Mouse (Mus musculus): ENCODE data around the gene Cacng7. TPM values are rescaled to one million over a fixed set of nuclear protein-coding genes. Genes with fewer than 3 reads are reported as not detected.
A peak's percentile ranks its signal among the peaks of the same experiment; 100 is the strongest.
"Not testable (repeated sequence)": the region's sequence is repeated elsewhere in the genome, so short reads cannot be mapped to it uniquely, and the experiment has no call there.

Cacng7 gene
- total RNA-seq, 4 experiments from 2014 or later, result 173 to 194 (median 181) TPM

DNA sequence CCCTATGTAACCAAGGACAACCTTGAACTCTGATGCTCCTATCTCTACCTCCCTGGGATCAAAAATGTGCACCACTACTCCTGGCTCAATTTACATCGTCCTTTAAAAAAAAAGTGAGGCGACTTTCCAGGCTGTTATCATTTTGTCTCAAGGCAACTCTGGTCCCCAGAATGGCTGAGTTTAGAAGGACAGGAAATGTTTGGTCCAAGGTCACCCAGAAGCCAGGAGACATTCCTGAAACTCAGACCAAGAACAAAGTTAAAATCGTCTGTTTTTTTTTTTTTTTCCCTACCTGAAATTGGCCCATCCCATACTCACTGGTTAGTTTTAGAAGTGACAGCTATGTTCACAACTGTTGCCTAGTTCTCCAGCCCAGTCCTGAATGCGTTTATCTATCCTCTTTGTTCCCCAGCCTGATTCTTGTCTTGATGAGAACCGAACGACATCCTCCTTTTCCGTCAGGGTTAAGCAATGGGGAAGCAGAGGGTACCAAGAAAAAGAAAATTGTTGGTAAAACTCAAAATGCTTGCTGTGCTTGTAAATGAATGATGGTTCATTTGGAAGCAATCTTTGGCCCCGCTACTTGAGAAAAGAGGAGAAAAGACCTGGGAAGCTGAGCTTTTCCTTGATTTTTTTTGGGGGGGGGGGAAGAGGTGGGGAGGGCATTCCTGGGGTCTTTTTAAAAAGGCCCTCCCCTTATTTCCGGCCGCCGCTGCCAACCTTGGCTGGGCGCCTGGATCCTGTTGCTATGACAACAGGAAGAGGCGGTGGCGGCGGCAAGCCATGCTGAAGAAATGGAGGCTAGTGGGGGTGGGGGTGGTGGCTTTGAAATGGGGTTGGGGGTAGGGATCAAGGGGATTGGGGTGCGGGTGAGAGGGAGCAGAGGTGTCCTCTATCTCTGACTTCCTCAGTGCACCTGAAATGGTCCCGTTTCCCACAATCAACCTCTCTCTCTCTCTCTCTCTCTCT, 57.0 kb downstream of the Cacng7 start:
- DNase-seq (ENCODE audit: low spot score in 2 of 2), result peak in 1 of 2 experiments; percentile 62

DNA sequence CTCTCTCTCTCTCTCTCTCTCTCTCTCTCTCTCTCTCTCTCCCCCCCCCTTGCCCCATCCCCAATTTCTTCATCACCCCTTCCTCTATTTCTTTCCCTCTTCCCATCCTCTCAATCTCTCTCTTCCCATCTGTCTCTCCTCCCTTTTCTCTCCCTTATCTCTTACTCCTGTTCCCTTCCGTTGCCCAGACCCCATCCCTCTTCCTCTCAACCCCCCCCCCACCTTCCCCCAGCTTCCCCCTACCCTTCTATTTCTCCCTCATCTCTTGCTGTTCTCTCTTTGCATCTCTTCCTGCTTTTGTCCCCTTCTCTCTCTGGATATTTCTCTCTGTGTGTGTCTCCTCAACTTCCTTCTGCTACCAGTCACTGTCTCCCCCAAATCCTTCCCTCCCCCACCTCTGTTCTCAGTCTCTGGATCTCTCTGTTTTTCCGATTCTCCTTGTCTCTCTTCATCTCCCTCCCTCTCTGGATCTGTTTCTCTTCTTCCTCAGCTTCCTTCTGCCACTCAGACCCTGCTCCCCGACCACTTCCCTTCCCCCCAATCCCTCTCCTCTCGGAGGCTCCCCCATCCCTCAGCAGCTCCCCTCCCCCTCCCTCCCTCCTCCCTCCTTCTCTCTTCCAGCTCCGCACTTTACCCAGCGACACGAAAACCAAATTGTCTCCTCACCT, 57.8 kb downstream of the Cacng7 start, which contains the start of gene Cacng8:
Gene Cacng8, plus strand, starts transcription at position 271 of the 668 bp plus-strand sequence.
- no peak for DNase-seq (ENCODE audit: low spot score in 2 of 2)

DNA sequence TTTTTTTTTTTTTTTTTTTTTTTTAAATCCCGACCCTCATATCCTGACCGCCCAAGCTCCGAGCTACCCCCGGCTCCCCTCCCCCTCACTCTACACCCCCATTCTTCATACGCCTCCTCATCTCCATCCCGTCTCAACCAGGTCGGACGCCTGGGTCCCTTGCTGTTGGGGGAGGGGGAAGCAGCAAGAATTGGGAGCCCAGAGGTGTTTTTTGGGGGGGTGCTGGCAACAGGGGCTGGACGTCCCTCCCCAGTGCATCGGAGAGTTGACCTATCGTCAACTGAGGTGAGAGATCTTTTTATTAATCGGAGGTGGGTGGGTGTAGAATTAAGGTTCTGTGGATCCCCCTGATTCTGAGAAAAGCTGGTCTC, 58.3 kb downstream of the Cacng7 start:
- DNase-seq (ENCODE audit: low spot score in 2 of 2), result no peak

DNA sequence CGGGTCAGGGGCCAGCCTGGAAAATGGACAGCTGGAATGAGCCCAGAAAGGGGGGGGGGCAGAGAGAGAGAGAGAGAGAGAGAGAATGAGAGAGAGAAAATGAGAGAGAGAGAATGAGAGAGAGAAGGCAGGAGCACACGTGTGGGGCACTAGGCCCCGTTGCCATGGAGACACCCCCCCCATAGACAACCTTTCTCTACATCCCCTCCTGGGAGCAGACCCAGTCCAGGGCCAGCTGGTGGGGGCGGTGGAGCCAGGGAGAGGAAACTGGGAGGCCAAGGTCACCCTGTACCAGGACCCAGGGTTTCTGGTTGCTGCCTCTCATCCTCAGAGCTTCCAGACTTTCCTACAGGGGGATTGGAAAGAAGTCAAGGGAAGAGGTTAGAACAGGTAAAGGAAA, 59.1 kb downstream of the Cacng7 start:
- no peak for DNase-seq (ENCODE audit: low spot score in 2 of 2)

DNA sequence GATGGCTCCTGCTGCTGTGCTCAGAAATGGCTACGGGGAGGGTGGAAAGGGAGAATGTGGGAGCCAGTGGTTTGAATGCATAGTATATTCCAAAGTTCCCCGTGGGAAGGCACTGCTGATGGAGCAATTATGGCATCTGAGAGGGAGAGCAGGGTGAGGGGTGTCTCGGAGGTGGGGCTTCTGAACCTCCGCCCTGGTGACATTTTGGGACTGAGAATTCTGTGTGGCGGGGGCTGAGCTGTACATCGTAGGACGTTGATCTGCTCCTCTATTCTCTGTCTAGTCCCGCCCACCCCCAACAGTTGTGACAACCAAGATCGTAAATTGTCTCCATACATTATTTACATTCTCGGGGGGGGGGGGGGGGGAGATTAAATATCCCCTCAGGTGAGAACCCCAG, 64.6 kb downstream of the Cacng7 start:
- no peak for DNase-seq (ENCODE audit: low spot score in 2 of 2)

DNA sequence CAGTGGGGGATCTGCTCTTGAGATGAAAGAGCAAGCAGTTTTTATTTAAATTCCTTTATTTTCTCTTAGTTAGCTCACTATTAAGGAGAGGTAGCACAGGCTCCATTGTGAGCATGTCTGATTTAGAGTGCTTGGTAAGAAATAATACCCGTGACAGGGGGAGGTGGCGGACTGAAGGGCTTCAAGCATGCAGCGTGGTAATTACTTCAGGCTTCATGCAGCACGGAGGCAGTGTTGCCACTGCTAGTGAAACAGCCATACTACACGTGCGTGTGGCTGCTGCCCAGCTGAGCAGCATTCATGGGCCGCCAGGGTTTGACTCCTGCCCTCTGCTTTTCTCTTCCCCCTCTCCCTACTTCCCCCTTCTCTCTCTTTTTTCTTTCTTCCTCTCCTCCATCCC, 65.0 kb downstream of the Cacng7 start:
- no peak for DNase-seq (ENCODE audit: low spot score in 2 of 2)

DNA sequence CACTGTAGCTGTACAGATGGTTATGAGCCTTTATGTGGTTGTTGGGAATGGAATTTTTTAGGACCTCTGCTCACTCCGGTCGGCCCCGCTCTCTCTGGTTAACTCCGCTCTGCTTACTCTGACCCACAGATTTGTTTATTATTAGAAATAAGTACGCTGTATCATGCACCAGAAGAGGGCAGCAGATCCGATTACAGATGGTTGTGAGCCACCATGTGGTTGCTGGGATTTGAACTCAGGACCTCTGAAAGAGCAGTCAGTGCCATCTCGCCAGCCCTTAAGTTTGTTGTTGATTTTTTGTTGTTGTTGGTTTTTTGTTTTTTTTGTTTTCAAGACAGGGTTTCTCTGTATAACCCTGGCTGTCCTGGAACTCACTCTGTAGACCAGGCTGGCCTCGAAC, 65.6 kb downstream of the Cacng7 start:
- not testable (repeated sequence) for DNase-seq (ENCODE audit: low spot score in 2 of 2)

DNA sequence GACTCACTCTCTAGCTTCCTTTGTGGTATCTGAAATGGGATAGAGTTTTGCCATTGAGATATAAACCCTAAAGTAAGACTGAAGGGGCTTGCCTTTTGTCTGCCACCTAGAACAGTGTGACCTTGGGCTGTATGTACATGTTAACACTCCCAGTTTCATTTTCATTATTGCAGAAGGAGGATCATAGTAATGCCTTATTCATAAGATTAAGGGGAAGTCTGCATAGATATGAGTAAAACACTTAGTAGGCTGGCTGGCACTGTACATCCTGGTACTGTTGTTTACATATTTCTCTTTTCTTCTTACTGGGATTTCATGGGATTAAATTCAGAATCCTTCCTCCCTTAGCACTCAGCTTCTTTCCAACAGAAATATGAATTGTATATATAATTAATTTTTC, 67.2 kb downstream of the Cacng7 start:
- DNase-seq (ENCODE audit: low spot score in 2 of 2), result no peak

DNA sequence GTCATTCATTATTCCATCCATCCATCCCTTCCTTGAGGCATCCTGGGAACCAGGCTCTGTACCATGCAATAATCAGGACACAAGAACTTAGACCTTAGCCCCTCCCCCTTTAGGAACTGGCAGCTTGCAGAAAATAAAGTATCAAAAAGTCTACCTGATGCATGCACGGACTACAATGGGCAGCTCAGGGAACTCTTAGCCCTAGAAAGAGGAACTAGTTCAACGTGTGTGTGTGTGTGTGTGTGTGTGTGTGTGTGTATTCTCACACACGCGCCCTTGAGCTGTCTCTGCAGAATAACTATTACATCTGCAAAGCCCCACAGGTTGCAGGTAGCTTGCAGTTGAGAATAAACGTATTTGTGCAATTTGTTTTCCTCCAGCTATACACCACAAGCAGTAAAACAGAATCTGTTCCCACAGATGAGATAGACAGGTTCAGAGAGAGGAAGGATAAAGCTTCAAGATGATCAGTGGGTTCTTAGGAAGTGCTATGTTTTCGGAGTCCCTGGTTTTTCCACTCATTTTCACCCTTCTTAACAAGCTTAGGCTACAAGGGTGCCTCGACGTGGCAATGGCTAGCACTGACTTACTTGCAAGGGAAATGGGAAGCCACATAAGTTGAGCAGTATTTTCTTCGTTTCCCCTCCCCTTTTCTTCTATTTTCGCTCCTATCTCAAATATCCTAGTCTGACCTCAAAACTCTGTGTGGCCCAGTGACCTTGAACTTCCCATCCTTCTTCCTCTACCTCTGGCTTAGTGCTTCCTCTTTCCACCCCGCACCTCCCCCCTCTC, 77.2 kb downstream of the Cacng7 start:
- DNase-seq (ENCODE audit: low spot score in 2 of 2), result no peak

DNA sequence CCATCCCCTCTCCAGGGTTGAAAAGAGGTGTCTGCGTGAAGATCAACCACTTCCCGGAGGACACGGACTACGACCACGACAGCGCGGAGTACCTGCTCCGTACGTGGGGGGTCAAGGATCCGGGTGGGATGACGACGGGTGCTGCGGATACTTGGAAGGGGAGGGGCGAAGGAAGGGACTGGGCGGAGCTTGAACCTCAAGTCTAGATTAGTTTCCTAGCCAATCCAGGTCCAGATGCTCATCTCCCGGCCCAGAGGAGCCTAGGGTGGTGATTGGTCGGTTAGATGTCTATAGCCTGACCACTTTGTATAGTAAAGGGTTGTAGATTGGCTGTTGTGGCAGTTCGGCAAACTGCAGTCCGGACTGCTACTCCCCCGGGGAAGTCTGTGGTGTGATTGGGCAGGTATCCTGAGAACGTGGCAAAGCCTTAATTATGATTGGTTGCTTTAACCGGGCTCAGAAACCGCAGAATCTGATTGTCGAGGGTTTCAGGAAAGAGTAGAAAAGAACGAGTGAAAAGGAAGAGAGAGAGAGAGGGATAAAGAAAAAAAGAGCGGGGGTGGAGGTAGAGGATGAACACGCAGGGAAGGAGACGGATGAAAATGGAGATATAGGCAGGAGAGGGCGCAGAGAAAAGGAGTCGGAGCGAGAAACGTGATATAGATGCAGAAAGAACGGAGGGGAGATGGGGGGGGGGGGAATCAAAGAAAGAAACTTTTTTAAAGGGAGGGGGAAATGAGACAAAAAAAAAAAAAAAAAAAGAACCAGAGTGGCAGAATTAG, 78.6 kb downstream of the Cacng7 start:
- peak in 1 of 2 experiments; percentile 76 for DNase-seq (ENCODE audit: low spot score in 2 of 2)

DNA sequence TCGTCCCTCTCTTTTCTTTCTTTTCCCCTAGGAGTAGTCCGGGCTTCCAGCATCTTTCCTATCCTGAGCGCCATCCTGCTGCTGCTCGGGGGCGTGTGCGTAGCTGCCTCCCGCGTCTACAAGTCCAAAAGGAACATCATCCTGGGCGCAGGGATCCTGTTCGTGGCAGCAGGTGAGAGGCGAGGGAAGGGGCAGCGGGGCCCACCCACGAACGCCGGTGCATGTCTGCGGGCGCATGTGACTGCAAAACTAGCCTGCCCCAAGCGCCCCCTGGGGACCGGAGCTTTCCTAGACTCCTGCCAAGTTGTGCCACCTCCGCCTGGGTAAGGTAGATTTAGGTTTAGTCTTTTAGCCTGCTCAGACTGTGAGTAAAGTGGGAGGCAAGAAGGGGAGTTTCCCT, 79.3 kb downstream of the Cacng7 start:
- DNase-seq (ENCODE audit: low spot score in 2 of 2), result peak in 1 of 2 experiments; percentile 55

DNA sequence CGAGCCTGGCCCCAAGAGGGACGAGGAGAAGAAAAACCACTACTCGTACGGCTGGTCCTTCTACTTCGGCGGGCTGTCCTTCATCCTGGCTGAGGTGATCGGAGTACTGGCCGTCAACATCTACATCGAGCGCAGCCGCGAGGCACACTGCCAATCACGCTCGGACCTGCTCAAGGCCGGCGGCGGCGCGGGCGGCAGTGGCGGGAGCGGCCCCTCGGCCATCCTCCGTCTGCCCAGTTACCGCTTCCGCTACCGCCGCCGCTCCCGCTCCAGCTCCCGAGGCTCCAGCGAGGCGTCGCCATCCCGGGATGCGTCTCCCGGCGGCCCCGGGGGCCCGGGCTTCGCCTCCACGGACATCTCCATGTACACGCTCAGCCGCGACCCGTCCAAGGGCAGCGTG, 82.1 kb downstream of the Cacng7 start:
- no peak for DNase-seq (ENCODE audit: low spot score in 2 of 2)

DNA sequence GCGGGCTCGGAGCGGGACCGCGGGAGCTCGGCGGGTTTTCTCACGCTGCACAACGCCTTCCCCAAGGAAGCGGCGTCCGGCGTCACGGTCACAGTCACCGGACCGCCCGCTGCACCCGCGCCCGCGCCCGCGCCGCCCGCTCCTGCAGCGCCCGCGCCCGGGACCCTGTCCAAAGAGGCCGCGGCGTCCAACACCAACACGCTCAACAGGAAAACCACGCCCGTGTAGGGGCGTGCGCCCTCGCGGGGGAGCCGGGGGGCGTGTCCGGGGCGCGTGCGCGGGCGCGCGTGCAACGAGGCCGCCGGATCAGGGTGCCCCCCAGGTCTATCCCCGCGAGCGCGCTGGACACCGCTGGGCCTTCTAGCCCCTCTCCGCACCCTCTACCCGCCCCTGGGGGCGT, 82.6 kb downstream of the Cacng7 start:
- DNase-seq (ENCODE audit: low spot score in 2 of 2), result no peak

Small RNA genes lying within 50 kb of the gene (microRNA-seq; reads per million reads assigned to microRNA genes)
- gene Gm23450, result 513 to 547 reads per million in 2 experiments

Other genes with a start within 250 kb of the Cacng7 start
- gene AU018091, start 163.8 kb upstream of the Cacng7 start, total RNA-seq (2022), result not detected
- gene Nlrp12, start 83.2 kb upstream of the Cacng7 start, total RNA-seq (2022), result not detected
- 10 to 100 TPM; 42.1 to 50.5 (median 47.1) TPM for gene Myadm, start 43.9 kb upstream of the Cacng7 start, total RNA-seq (2022)
- 100 to 1,000 TPM; 228 to 253 (median 241) TPM for gene Prkcg, start 43.8 kb upstream of the Cacng7 start, total RNA-seq (2022)
- gene Cacng8, start 57.7 kb downstream of the Cacng7 start, total RNA-seq (2022), result 100 to 1,000 TPM; 146 to 153 (median 150) TPM
- 1 to 10 TPM; 1.0 to 2.5 (median 1.9) TPM for gene Cacng6, start 91.2 kb downstream of the Cacng7 start, total RNA-seq (2022)
- not detected for gene Tarm1, start 169.7 kb downstream of the Cacng7 start, total RNA-seq (2022)